Mouse (Mus musculus) myocyte (in vitro differentiated cells): ENCODE results near the gene Dnajc13.

Experiments used
- MYOD1 ChIP-seq, 3 experiments: IDR thresholded peaks; one replicate each; pipeline ENCODE4 v1.6.1; 2011; ENCODE audit warnings: control low read depth in 2 of 3, low read depth in 2 of 3, mild to moderate bottlenecking in 2 of 3, moderate library complexity in 1 of 3; ENCODE audit not compliant: insufficient read length in 2 of 3, control insufficient read depth in 1 of 3
- POLR2A ChIP-seq: IDR thresholded peaks from one replicate; pipeline ENCODE4 v1.6.1; 2011; ENCODE audit warnings: low read depth, mild to moderate bottlenecking, control low read depth, moderate library complexity; ENCODE audit not compliant: insufficient read length

DNA sequence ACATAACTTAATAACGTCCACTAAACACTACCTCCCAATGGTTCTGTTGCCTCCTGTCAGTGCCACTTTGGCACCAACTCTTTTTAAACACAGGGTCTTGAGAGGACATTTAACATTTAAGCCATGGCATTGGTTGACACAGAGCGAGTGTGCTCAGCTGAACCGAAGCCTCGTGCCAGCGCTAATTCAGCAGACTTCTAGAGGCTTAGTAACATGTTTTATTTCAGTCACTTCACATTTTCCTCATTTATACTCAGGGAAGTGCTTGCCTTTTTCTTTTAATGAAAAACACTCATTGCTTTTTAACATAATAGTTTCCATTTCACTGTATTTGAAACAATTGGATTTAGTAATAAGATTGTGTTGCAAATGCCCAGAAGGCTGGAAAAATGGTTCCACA lies 153.6 kb downstream of the Dnajc13 start:
- TF ChIP-seq MYOD1 (IDR thresholded peaks at IDR 0.05; ENCODE audit: control insufficient read depth in 1 of 3, insufficient read length in 2 of 3, low read depth in 2 of 3): no peak
- no peak for TF ChIP-seq POLR2A
